Mouse (Mus musculus): ENCODE measurements around the gene Tpst1. TPM values are rescaled to one million over a fixed set of nuclear protein-coding genes. Genes with fewer than 3 reads are reported as not detected.

Tpst1 gene
- total and polyA plus RNA-seq, 3 experiments = 31.7 to 32.3 TPM; not detected in 1

DNA sequence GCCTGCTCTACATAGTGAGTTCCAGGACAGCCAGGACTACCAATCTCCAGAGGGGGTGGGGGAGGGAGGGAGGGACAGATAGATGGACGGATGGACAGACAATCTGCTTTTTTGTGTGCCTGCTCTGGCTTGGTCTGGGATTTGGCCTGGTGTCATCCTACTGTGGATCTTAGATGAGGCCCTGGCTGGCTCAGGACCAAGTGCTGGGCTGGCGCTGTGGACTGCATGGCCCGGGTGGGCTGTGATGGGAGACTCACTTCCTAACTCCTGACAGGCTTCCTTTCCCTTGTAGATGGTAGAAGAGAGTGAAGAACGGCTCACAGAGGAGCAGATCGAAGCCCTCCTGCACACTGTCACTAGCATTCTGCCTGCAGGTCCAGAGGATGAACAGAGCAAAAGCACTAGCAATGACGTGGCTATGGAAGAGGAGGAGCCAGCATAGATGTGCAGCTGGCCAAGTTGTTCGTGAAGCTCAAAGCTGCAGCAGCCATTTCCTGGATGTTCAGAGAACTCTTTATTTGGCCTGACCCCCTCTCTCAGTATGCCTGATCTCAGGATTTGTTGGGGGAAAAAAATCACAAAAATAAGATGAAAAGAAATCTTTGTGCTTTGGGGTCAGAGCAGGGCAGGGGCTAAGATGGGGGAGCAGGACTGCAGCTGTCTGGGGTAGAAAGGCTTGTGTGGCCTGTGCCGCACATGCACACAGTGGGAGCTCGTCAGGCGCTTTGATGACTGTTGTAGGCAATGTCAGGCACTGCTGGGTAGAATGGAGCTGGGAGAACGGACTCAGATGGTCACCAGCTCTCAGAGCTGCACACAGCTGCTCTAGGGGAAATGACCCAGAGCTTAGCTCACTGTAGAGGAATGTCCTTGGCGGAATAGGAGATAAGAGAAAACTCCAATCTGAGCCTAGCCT is 13.5 kb upstream of the Tpst1 start:
- Histone ChIP-seq H3K9me3 (replicated peaks; ENCODE audit: insufficient read depth, low read length) (no peaks in the 10 kb centered on the region), H3K9ac (ENCODE audit: control insufficient read depth, low read depth, low read length, poor library complexity, severe bottlenecking) (no peak overlapping the region), H3K4me1 (ENCODE audit: control insufficient read depth in 1 of 2, insufficient read depth in 2 of 2, low read length in 2 of 2) (no peaks in the 10 kb centered on the region), H3K4me3 (ENCODE audit: control insufficient read depth in 1 of 2, insufficient read depth in 1 of 2, low read depth in 2 of 2, low read length in 2 of 2) (no peak overlapping the region), H3K27ac (ENCODE audit: control insufficient read depth, low read depth, low read length) (no peak overlapping the region), H3K27me3 (ENCODE audit: control insufficient read depth in 1 of 2, insufficient read depth in 2 of 2, low read length in 2 of 2) (no peaks in the 10 kb centered on the region), H3K36me3 (ENCODE audit: control insufficient read depth in 1 of 2, insufficient read depth in 2 of 2, low read length in 2 of 2) (peaks cover 0 to 7% of the 10 kb centered on the region in 2 experiments; a peak in 2 of 4 replicates), H3K79me2 (ENCODE audit: control insufficient read depth, insufficient read depth, low read length, poor library complexity) (no peaks in the 10 kb centered on the region)
- no peak for TF ChIP-seq TBP (IDR thresholded peaks at IDR 0.05; ENCODE audit: low read depth, low read length)
- no peak for TF ChIP-seq MYC (IDR thresholded peaks at IDR 0.05; ENCODE audit: low read depth, low read length)
- no peak for TF ChIP-seq ZC3H11A (IDR thresholded peaks at IDR 0.05; ENCODE audit: low read depth, low read length)
- no peak for TF ChIP-seq NRF1 (IDR thresholded peaks at IDR 0.05; ENCODE audit: insufficient read depth, low read depth, low read length, poor library complexity, severe bottlenecking)
- no peak for TF ChIP-seq RAD21 (IDR thresholded peaks at IDR 0.05; ENCODE audit: low read depth, low read length)
- no peak for TF ChIP-seq ZKSCAN1 (IDR thresholded peaks at IDR 0.05; ENCODE audit: low read depth, low read length)
- TF ChIP-seq POLR2A (IDR thresholded peaks at IDR 0.05; ENCODE audit: control insufficient read depth in 1 of 2, insufficient read depth in 1 of 2, low read depth in 1 of 2, low read length in 2 of 2, poor library complexity in 1 of 2) = no peak
- no peak for TF ChIP-seq POLR2AphosphoS5 (IDR thresholded peaks at IDR 0.05; ENCODE audit: borderline replicate concordance, low read depth, low read length)
- no peak for TF ChIP-seq NELFE (IDR thresholded peaks at IDR 0.05; ENCODE audit: low read depth, low read length)
- TF ChIP-seq GATA1 (IDR thresholded peaks at IDR 0.05; ENCODE audit: low read depth, low read length) = no peak
- no peak for TF ChIP-seq MXI1 (IDR thresholded peaks at IDR 0.05; ENCODE audit: low read depth, low read length)
- TF ChIP-seq POLR2AphosphoS2 (IDR thresholded peaks at IDR 0.05; ENCODE audit: low read length) = no peak
- no peak for TF ChIP-seq MAX (IDR thresholded peaks at IDR 0.05; ENCODE audit: low read length)
- no peak for TF ChIP-seq TAL1 (IDR thresholded peaks at IDR 0.05; ENCODE audit: low read length)
- no peak for TF ChIP-seq SMC3 (IDR thresholded peaks at IDR 0.05; ENCODE audit: low read depth, low read length)
- TF ChIP-seq USF2 (IDR thresholded peaks at IDR 0.05; ENCODE audit: borderline replicate concordance in 1 of 2, insufficient read depth in 1 of 2, low read depth in 1 of 2, low read length in 2 of 2) = no peak
- TF ChIP-seq CHD1 (IDR thresholded peaks at IDR 0.05; ENCODE audit: low read depth, low read length) = no peak
- TF ChIP-seq MAZ (IDR thresholded peaks at IDR 0.05; ENCODE audit: low read depth, low read length) = no peak
- TF ChIP-seq MYB (IDR thresholded peaks at IDR 0.05; ENCODE audit: low read depth, low read length) = no peak
- DNase-seq (ENCODE audit: low read depth, low spot score) = no peak

DNA sequence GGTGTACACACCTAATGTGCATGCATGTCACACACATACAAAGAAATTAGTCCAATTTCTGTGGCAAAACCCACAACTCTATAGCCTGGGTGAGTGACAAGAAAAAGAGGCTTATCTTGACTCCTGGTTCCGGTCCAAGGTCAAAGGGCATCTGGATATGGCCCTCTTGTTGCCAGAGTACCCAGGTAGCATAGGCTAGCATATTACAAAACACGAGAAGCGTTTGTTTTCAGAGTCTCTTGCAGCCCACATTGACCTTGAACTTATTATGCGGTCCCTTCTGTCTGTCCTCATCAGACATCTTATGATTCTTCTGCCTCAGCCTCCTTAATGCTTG is 12.8 kb upstream of the Tpst1 start:
- Histone ChIP-seq H3K36me3 (ENCODE audit: control insufficient read depth in 1 of 2, insufficient read depth in 2 of 2, low read length in 2 of 2) (peaks cover 0 to 7% of the 10 kb centered on the region in 2 experiments; a peak in 2 of 4 replicates), H3K27ac (ENCODE audit: control insufficient read depth, low read depth, low read length) (no peak overlapping the region), H3K4me3 (ENCODE audit: control insufficient read depth in 1 of 2, insufficient read depth in 1 of 2, low read depth in 2 of 2, low read length in 2 of 2) (no peak overlapping the region), H3K9ac (ENCODE audit: control insufficient read depth, low read depth, low read length, poor library complexity, severe bottlenecking) (no peak overlapping the region), H3K4me1 (ENCODE audit: control insufficient read depth in 1 of 2, insufficient read depth in 2 of 2, low read length in 2 of 2) (no peaks in the 10 kb centered on the region), H3K27me3 (ENCODE audit: control insufficient read depth in 1 of 2, insufficient read depth in 2 of 2, low read length in 2 of 2) (no peaks in the 10 kb centered on the region), H3K79me2 (ENCODE audit: control insufficient read depth, insufficient read depth, low read length, poor library complexity) (no peaks in the 10 kb centered on the region), H3K9me3 (replicated peaks; ENCODE audit: insufficient read depth, low read length) (no peaks in the 10 kb centered on the region)
- no peak for TF ChIP-seq GATA1 (IDR thresholded peaks at IDR 0.05; ENCODE audit: low read depth, low read length)
- TF ChIP-seq USF2 (IDR thresholded peaks at IDR 0.05; ENCODE audit: borderline replicate concordance in 1 of 2, insufficient read depth in 1 of 2, low read depth in 1 of 2, low read length in 2 of 2) = no peak
- no peak for TF ChIP-seq NRF1 (IDR thresholded peaks at IDR 0.05; ENCODE audit: insufficient read depth, low read depth, low read length, poor library complexity, severe bottlenecking)
- no peak for TF ChIP-seq POLR2A (IDR thresholded peaks at IDR 0.05; ENCODE audit: control insufficient read depth in 1 of 2, insufficient read depth in 1 of 2, low read depth in 1 of 2, low read length in 2 of 2, poor library complexity in 1 of 2)
- no peak for TF ChIP-seq MAX (IDR thresholded peaks at IDR 0.05; ENCODE audit: low read length)
- TF ChIP-seq CTCF (IDR thresholded peaks at IDR 0.05 in 2 of 3, conservative IDR thresholded peaks at IDR 0.05 in 1 of 3; ENCODE audit: control insufficient read depth in 1 of 3, insufficient read depth in 1 of 3, low read depth in 2 of 3, low read length in 3 of 3, poor library complexity in 1 of 3, severe bottlenecking in 1 of 3) = no peak
- TF ChIP-seq SMC3 (IDR thresholded peaks at IDR 0.05; ENCODE audit: low read depth, low read length) = no peak
- TF ChIP-seq SIN3A (IDR thresholded peaks at IDR 0.05; ENCODE audit: low read length) = no peak
- TF ChIP-seq POLR2AphosphoS2 (IDR thresholded peaks at IDR 0.05; ENCODE audit: low read length) = no peak
- no peak for TF ChIP-seq MXI1 (IDR thresholded peaks at IDR 0.05; ENCODE audit: low read depth, low read length)
- no peak for TF ChIP-seq CHD1 (IDR thresholded peaks at IDR 0.05; ENCODE audit: low read depth, low read length)
- no peak for TF ChIP-seq MYB (IDR thresholded peaks at IDR 0.05; ENCODE audit: low read depth, low read length)
- no peak for TF ChIP-seq MAZ (IDR thresholded peaks at IDR 0.05; ENCODE audit: low read depth, low read length)
- TF ChIP-seq TBP (IDR thresholded peaks at IDR 0.05; ENCODE audit: low read depth, low read length) = no peak
- TF ChIP-seq ELF1 (IDR thresholded peaks at IDR 0.05; ENCODE audit: low read depth, low read length) = no peak
- no peak for TF ChIP-seq EP300 (IDR thresholded peaks at IDR 0.05; ENCODE audit: low read depth in 1 of 2, low read length in 2 of 2)
- TF ChIP-seq UBTF (IDR thresholded peaks at IDR 0.05; ENCODE audit: borderline replicate concordance, insufficient read depth, low read depth, low read length) = no peak
- DNase-seq (ENCODE audit: low read depth, low spot score) = no peak

All from MEL (cell line).